Mouse (Mus musculus): ENCODE data around the gene Tpm3. TPM values are rescaled to one million over a fixed set of nuclear protein-coding genes. Genes with fewer than 3 reads are reported as not detected.

Tpm3 gene
- polyA plus RNA-seq, 1 experiment from 2014 or later: 582 TPM

GRCm38 (mm10) chr3:90088617-90089016 is 16.2 kb downstream of the Tpm3 start:
- H3K4me3 ChIP-seq (replicated peaks): no peak overlapping the region
- peaks cover 17% of the 10 kb centered on the region for H3K4me1 ChIP-seq (replicated peaks)
- WGBS: 86% methylated on average over 2 of the region's 2 CpGs
- H3K27ac ChIP-seq: no peak overlapping the region
- H3K36me3 ChIP-seq: peaks cover 51% of the 10 kb centered on the region
- H3K9ac ChIP-seq: no peak overlapping the region
- H3K9me3 ChIP-seq: no peaks in the 10 kb centered on the region
- no peak for ATAC-seq
- no peak overlapping the region for H3K4me2 ChIP-seq (replicated peaks)
- no peaks in the 10 kb centered on the region for H3K27me3 ChIP-seq (replicated peaks)

GRCm38 (mm10) chr3:90090892-90091291 is 18.4 kb downstream of the Tpm3 start:
- Histone ChIP-seq H3K4me2 (replicated peaks) (no peak overlapping the region), H3K4me3 (replicated peaks) (no peak overlapping the region), H3K27ac (no peak overlapping the region), H3K9me3 (no peaks in the 10 kb centered on the region), H3K4me1 (replicated peaks) (no peaks in the 10 kb centered on the region), H3K9ac (no peak overlapping the region), H3K27me3 (replicated peaks) (no peaks in the 10 kb centered on the region), H3K36me3 (peaks cover 63% of the 10 kb centered on the region)
- ATAC-seq: no peak
- 72% methylated on average over 6 of the region's 6 CpGs for WGBS

- H3K9me3 ChIP-seq: no peaks in the 10 kb centered on the region
- no peak overlapping the region for H3K4me3 ChIP-seq (replicated peaks)
- no peak overlapping the region for H3K27ac ChIP-seq
- WGBS: 91% methylated on average over 3 of the region's 3 CpGs
- H3K4me1 ChIP-seq (replicated peaks): no peaks in the 10 kb centered on the region
- ATAC-seq: no peak
- H3K4me2 ChIP-seq (replicated peaks): no peak overlapping the region
- peaks cover 61% of the 10 kb centered on the region for H3K36me3 ChIP-seq
- H3K27me3 ChIP-seq (replicated peaks): no peaks in the 10 kb centered on the region
- no peak overlapping the region for H3K9ac ChIP-seq
These were observed 22.0 kb downstream of the Tpm3 start for GRCm38 (mm10) chr3:90094453-90094852.

DNA sequence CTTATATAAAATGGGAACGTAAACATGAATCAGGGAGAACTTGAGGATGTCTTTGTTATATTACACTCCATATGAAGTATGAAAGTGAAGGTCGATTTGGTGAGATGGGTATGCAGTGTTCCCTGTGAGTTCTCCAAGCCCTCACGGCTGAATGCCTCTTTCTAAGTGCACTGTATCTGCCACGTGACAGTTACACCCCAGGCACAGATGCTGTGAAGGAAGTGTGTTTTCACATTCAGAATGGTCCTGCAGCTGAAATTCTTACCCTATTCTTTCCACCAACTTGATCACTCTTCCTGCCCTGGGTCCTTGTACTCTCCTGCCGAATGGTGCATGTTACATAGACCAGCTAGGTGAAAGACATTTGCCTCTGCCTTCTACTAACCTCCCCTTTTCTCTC is 25.5 kb downstream of the Tpm3 start:
- Histone ChIP-seq H3K9me3 (no peaks in the 10 kb centered on the region), H3K36me3 (peaks cover 30% of the 10 kb centered on the region), H3K4me1 (replicated peaks) (no peaks in the 10 kb centered on the region), H3K27me3 (replicated peaks) (no peaks in the 10 kb centered on the region), H3K9ac (no peak overlapping the region), H3K4me2 (replicated peaks) (no peak overlapping the region), H3K27ac (0 out of 2 replicates have a peak overlapping the region, but pooled peaks have one; percentile 6), H3K4me3 (replicated peaks) (no peak overlapping the region)
- no peak for ATAC-seq
- WGBS: 85% methylated on average over 5 of the region's 5 CpGs

GRCm38 (mm10) chr3:90101010-90101409 is 28.6 kb downstream of the Tpm3 start:
- ATAC-seq: no peak
- WGBS: 92% methylated on average over 3 of the region's 3 CpGs
- H3K36me3 ChIP-seq: peaks cover 13% of the 10 kb centered on the region

GRCm38 (mm10) chr3:90101673-90102072 is 29.2 kb downstream of the Tpm3 start:
- Histone ChIP-seq H3K4me1 (replicated peaks) (no peaks in the 10 kb centered on the region), H3K27me3 (replicated peaks) (no peaks in the 10 kb centered on the region), H3K27ac (no peak overlapping the region), H3K9me3 (no peaks in the 10 kb centered on the region), H3K9ac (no peak overlapping the region), H3K4me3 (replicated peaks) (no peak overlapping the region), H3K4me2 (replicated peaks) (no peak overlapping the region), H3K36me3 (peaks cover 13% of the 10 kb centered on the region)
- 88% methylated on average over 2 of the region's 2 CpGs for WGBS
- no peak for ATAC-seq

More at GRCm38 (mm10) chr3:90101010-90101409, 28.6 kb downstream of the Tpm3 start:
- Histone ChIP-seq H3K9ac (no peak overlapping the region), H3K9me3 (no peaks in the 10 kb centered on the region), H3K4me1 (replicated peaks) (no peaks in the 10 kb centered on the region), H3K4me2 (replicated peaks) (no peak overlapping the region), H3K27ac (no peak overlapping the region), H3K27me3 (replicated peaks) (no peaks in the 10 kb centered on the region), H3K4me3 (replicated peaks) (no peak overlapping the region)

DNA sequence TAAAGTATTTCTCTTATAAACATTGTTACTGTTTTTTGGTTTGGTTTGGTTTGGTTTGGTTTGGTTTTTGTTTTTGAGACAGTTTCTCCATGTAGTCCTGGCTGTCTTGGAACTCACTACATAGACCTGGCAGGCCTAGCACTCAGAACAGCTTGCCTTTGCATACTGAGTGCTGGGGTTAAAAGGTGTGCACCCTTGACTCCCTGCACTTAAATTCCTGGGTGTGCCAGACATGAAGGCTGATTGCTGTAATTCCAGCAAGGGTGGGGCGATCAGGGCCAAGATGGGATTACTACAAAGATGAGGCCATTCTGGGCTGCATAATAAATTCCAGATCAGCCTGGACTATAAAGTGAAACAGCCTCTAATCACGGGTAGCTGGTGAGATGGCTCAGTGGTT is 29.8 kb downstream of the Tpm3 start:
- no peaks in the 10 kb centered on the region for H3K9me3 ChIP-seq
- no peak overlapping the region for H3K27ac ChIP-seq
- H3K4me2 ChIP-seq (replicated peaks): no peak overlapping the region
- peaks cover 13% of the 10 kb centered on the region for H3K36me3 ChIP-seq
- H3K27me3 ChIP-seq (replicated peaks): no peaks in the 10 kb centered on the region
- peak; percentile 44; the same call in 1 of the 2 replicates for ATAC-seq
- no peaks in the 10 kb centered on the region for H3K4me1 ChIP-seq (replicated peaks)
- WGBS: 61% methylated on average over 2 of the region's 2 CpGs
- H3K4me3 ChIP-seq (replicated peaks): no peak overlapping the region
- no peak overlapping the region for H3K9ac ChIP-seq

GRCm38 (mm10) chr3:90103176-90103575 is 30.7 kb downstream of the Tpm3 start:
- no peak overlapping the region for H3K4me3 ChIP-seq (replicated peaks)
- peaks cover 11% of the 10 kb centered on the region for H3K36me3 ChIP-seq
- no peaks in the 10 kb centered on the region for H3K27me3 ChIP-seq (replicated peaks)
- no peak for ATAC-seq
- no peak overlapping the region for H3K27ac ChIP-seq
- WGBS: 56% methylated on average over 2 of the region's 2 CpGs
- no peaks in the 10 kb centered on the region for H3K9me3 ChIP-seq
- H3K4me2 ChIP-seq (replicated peaks): no peak overlapping the region
- no peak overlapping the region for H3K9ac ChIP-seq
- H3K4me1 ChIP-seq (replicated peaks): no peaks in the 10 kb centered on the region

- H3K9me3 ChIP-seq: no peaks in the 10 kb centered on the region
- 87% methylated on average over 13 of the region's 13 CpGs for WGBS
- H3K9ac ChIP-seq: no peak within 1 kb of the TSS
- no peak within 1 kb of the TSS for H3K27ac ChIP-seq
- ATAC-seq: no peak
- no peak within 1 kb of the TSS for H3K4me3 ChIP-seq (replicated peaks)
- peaks cover 6% of the 10 kb centered on the region for H3K36me3 ChIP-seq
- H3K4me1 ChIP-seq (replicated peaks): no peaks in the 10 kb centered on the region
- H3K4me2 ChIP-seq (replicated peaks): no peak within 1 kb of the TSS
- no peaks in the 10 kb centered on the region for H3K27me3 ChIP-seq (replicated peaks)
These were observed 31.5 kb downstream of the Tpm3 start, which contains the start of gene Nup210l for GRCm38 (mm10) chr3:90103938-90104337. Gene Nup210l (plus strand): TSS chr3:90104132.

DNA sequence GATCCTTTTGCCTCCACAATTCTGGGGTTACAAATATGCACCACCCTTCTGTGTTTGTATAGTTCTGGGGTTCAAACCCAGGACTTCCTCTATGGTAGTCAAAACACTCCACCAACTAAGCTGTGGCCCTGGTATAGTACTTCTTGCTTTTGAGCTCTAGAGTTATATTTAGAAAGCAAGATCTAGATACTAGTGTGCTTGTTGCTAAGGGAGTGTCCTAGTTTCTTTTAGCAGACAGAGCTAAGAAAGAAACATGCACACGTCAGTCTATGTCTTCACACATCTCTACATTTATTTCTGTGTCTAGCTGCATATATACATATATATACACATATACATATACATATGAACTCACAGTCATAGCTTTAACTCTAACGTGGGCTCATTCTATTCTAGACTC is 39.3 kb downstream of the Tpm3 start:
- 82% methylated on average over 2 of the region's 2 CpGs for WGBS
- H3K27ac ChIP-seq: no peak overlapping the region
- H3K4me2 ChIP-seq (replicated peaks): no peak overlapping the region
- H3K27me3 ChIP-seq (replicated peaks): no peaks in the 10 kb centered on the region
- H3K4me3 ChIP-seq (replicated peaks): no peak overlapping the region
- no peak overlapping the region for H3K9ac ChIP-seq
- no peaks in the 10 kb centered on the region for H3K4me1 ChIP-seq (replicated peaks)
- no peaks in the 10 kb centered on the region for H3K36me3 ChIP-seq
- ATAC-seq: no peak
- H3K9me3 ChIP-seq: no peaks in the 10 kb centered on the region

- H3K9me3 ChIP-seq: no peaks in the 10 kb centered on the region
- WGBS: 87% methylated on average over 2 of the region's 2 CpGs
- no peak overlapping the region for H3K4me2 ChIP-seq (replicated peaks)
- ATAC-seq: no peak
- H3K27me3 ChIP-seq (replicated peaks): no peaks in the 10 kb centered on the region
- H3K9ac ChIP-seq: no peak overlapping the region
- H3K4me1 ChIP-seq (replicated peaks): no peaks in the 10 kb centered on the region
- no peaks in the 10 kb centered on the region for H3K36me3 ChIP-seq
- H3K4me3 ChIP-seq (replicated peaks): no peak overlapping the region
- H3K27ac ChIP-seq: no peak overlapping the region
These were observed 41.9 kb downstream of the Tpm3 start for GRCm38 (mm10) chr3:90114342-90114741.

- no peak overlapping the region for H3K27ac ChIP-seq
- H3K9me3 ChIP-seq: no peaks in the 10 kb centered on the region
- no peak overlapping the region for H3K4me2 ChIP-seq (replicated peaks)
- no peak overlapping the region for H3K9ac ChIP-seq
- no peaks in the 10 kb centered on the region for H3K4me1 ChIP-seq (replicated peaks)
- no peaks in the 10 kb centered on the region for H3K36me3 ChIP-seq
- WGBS: 66% methylated on average over 3 of the region's 3 CpGs
- no peak for ATAC-seq
- no peaks in the 10 kb centered on the region for H3K27me3 ChIP-seq (replicated peaks)
- H3K4me3 ChIP-seq (replicated peaks): no peak overlapping the region
These were observed 43.1 kb downstream of the Tpm3 start for GRCm38 (mm10) chr3:90115526-90115925.

DNA sequence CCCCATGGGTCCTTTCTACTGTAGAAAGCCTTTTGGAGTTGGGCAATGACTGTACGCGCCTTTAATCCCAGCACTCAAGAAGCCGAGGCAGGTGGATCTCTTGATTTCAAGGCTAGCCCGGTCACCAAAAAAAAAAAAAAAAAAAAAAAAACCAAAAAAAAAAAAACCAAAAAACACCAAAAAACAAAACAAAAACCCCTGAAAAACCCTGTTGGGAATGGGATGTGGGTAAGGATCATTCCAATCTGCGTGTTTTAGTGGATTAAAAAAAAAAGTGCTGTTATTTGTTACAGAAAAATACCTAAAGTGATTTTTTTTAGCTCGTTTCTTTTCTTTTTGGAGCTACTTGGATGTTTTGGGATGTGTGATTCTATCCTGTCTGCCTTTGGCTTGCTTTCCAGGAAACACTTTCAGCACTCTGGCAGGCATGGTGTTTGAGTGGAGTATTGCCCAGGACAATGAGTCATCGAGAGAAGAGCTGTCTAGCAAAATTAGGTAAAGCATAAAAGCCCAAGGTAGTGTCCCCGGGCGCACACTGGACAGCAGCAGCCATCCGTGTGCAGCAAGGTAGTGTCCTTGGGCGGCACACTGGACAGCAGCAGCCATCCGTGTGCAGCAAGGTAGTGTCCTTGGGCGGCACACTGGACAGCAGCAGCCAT is 45.8 kb downstream of the Tpm3 start:
- ATAC-seq: no peak
- no peaks in the 10 kb centered on the region for H3K36me3 ChIP-seq
- 88% methylated on average over 13 of the region's 13 CpGs for WGBS
- H3K27me3 ChIP-seq (replicated peaks): no peaks in the 10 kb centered on the region
- no peak overlapping the region for H3K4me3 ChIP-seq (replicated peaks)
- H3K4me2 ChIP-seq (replicated peaks): no peak overlapping the region
- no peak overlapping the region for H3K27ac ChIP-seq
- no peaks in the 10 kb centered on the region for H3K4me1 ChIP-seq (replicated peaks)
- no peak overlapping the region for H3K9ac ChIP-seq
- no peaks in the 10 kb centered on the region for H3K9me3 ChIP-seq
